Mouse (Mus musculus): ENCODE measurements around the gene Tmcc2. TPM values are rescaled to one million over a fixed set of nuclear protein-coding genes. Genes with fewer than 3 reads are reported as not detected.

The Tmcc2 gene
- total RNA-seq, 2 experiments from 2014 or later: 14.7 to 16.4 TPM

DNA sequence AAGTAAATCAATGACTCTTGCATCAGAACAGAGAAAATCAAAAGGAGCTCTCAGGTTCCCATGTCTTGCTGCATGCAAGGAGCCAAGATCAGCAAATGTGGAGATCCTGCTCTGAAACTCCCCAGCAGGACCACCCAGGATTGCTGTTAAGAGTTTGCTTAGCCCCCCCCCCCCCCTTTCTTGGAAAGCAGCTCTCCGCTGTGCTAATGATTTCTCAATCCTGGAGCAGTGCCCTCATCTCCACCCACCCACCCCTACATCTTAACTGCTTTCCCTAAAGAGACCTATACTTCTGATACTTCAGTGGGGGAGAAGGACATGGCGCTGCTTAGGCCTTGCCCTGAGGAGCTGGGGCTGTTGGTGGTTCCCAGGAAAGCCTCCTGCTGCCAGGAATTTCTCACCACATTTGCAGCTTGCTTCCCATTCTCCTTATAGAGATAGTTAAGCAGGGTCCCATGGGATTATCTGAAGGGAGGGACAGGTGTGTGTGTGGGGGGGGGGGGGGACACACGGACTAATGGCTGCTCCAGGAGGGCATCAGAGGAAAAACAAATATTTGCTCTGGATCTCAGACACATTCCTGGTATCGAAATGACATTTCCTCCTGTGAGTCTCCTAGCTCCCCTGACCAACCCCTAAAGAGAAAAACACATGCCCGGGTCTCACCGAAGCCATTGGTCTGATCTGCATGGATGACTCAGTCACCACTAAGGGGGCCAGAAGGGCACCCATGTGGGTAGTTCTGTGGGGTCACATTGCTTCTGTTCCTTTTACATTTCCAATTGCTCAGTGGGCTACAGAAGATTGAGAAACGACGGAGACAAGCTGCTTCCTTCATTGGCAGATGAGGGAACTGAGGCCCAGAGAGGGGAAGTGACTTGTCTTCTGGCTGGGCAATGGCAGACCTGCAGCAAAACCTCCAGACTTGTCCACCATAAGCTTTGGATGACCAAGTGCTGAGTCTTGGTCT lies 72.9 kb downstream of the Tmcc2 start:
- intact Hi-C loops (cut with DNase I): loop anchor here (2.0 kb wide), 1 partner anchor 15 kb away; no protein-coding TSS in a partner anchor
- DNase-seq: no peak

DNA sequence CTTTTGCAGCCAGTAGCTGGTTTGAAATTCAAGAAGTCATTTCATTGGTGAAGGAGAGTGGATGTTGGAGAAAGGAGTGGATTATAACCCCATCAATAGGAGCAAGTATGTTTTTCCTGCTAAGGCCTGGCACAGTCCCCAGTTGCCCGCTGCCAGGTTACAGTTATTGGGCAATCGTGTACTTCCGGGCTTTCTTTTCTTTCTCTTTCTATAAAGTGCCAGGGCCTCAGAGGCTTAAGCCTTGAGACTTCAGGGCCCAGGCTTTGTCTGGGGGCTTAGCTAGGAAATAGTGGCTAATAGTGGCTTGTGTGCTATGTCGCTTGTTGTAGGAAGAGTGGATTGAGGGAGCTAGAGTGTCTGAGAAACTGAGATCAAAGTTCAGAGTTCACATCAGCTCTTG lies 73.7 kb downstream of the Tmcc2 start:
- no peak for DNase-seq
- intact Hi-C loops (cut with DNase I): loop anchor here (2.0 kb wide), 1 partner anchor 15 kb away; no protein-coding TSS in a partner anchor

DNA sequence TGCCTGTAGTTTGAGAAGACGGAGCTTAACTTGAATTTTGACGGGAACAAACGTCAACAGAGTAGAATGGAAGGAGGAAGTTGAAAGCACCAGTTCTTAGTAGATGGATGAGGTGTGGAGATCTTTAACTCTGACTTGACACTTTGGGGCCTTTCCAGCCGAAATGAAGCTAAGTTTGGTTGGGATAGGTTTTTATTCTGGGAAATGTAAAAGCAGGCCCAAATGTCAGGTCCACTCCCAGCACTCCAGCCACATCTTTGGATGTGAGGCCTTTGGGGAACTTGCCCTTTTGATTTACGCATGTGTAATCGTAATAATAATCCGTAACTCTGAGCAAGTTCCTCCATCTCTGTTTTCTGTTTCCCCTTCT lies 74.5 kb downstream of the Tmcc2 start:
- intact Hi-C loops (cut with DNase I): loop anchor here (2.0 kb wide), 1 partner anchor 16 kb away; no protein-coding TSS in a partner anchor
- no peak for DNase-seq

DNA sequence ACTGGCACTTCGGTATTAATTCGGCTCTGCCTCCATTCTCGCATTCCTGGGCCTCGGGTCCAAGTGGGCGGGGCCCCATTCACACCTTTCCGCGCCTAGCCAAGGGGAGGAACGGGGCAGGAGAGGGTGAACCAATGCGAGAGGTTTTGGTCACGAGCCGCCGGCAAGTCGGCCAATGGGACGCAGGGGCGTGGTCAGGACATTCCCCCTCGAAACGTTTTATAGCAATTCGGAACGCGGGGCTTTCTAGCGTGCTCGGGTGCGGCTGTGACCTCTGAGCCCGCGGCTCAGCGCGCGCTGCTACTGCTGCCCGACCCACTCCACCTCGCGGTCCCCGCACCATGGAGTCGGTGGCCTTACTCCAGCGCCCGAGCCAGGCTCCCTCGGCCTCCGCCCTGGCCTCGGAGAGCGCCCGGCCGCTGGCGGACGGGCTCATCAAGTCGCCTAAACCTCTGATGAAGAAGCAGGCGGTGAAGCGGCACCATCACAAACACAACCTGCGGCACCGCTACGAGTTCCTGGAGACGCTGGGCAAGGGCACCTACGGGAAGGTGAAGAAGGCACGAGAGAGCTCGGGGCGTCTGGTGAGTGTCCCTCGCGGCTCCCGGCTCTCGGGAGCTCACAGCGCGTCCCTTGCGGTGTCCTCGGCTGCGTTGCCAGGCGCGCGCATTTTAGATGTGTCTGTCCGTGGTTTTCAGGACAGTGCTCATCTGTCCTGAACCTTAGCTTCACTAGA lies 75.0 kb downstream of the Tmcc2 start, which contains the start of gene Nuak2:
Gene Nuak2 (plus strand): TSS at position 238 of the 736 bp plus-strand sequence.
- intact Hi-C loops (cut with DNase I): loop anchor here (2.0 kb wide), 1 partner anchor 17 kb away; no protein-coding TSS in a partner anchor
- peak; percentile 91 to 92 for DNase-seq

DNA sequence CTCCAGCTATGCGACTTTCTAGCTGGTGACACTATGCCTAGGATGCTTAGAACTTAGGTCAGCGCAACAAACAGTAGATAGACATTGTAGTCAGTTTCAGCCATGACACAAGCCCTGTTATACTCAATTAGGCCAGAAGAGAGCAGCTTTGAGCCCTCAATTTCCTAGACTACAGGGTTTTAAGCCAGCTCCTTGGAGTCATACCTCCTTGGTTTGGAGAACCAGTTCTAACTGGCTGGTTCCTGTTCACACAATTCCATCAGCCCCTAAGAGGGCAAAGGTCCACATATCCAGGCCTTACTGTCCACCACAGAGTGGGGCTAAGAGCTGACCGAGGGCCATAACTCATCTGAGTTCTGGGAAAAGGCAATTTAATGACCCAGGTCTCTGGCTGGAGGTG lies 78.4 kb downstream of the Tmcc2 start:
- intact Hi-C loops (cut with DNase I): loop anchor here (1.0 kb wide), 1 partner anchor 43 kb away; no protein-coding TSS in a partner anchor
- DNase-seq: peak; percentile 76 to 89

DNA sequence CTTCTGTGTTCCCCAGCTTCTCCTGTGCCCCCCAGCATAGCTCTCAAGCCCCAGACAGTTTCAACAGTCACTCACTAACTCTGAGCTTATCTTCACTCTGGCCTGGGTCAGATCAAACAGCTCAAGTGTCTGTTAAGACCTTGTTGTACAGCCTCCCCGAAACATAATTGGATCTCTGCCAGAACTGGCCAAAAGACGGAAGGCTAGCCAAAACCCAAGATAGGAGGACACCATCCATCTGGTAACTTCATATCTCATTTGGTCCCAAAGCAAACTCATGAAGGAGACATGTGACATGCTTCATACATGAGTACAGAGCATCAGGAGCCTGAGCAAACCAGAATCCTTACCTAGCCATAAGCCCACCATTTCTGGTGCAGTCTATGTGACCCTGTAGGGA lies 79.0 kb downstream of the Tmcc2 start:
- DNase-seq: peak in 1 of 2 experiments; percentile 52
- intact Hi-C loops (cut with DNase I): loop anchor here (1.0 kb wide), 1 partner anchor 43 kb away; no protein-coding TSS in a partner anchor

DNA sequence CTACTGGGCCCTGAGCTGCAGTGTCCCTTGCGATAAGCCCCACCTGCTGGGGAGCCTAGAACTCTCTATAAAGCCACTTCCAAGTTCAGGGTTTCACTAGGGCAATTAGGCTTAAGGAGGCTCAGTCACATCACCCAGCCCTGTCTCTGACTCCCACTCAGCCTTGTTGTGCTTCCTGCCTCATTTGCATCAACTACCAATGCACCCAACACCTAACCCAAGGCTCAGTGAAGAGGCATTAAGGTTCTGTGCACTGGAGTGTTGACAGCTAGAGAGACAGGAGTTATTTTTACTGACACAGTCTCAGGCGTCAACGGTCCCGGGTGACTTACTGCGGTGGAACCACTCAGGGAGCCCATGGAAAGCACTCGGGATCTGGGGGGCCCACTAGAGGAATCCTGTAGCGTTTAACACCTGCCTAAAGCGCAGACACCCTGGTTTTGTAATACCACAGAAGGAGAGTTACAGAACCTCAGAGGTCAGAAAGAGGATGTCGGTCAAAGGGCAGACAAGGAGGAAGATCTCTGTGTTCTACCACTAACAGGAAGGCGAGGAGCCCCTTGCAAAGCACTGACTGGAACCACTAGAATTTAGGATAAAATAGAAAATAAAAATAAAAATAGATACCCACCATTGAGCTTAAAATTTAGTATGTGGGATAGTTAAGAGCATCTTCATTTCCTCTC lies 79.8 kb downstream of the Tmcc2 start:
- intact Hi-C loops (cut with DNase I): no loop called here
- DNase-seq: no peak

DNA sequence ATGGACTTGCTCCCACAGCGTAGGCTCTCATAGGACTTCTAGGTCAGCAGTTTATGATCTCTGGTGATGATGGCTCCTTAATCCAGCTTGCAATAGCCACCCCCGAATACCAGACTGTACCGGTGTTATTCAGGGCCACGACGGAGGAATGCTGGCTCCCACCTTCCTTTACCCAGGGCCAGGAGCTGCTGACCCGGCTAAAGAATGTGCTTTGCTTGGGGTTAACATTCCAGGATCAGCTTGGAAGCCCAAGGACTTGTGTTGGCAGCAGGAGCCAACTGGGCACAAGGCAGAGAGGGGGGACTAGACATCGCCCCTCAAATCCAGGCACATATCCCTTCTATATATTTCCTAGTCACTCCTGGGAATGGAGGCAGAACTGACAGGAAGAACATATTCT lies 80.3 kb downstream of the Tmcc2 start:
- no peak for DNase-seq
- intact Hi-C loops (cut with DNase I): no loop called here

DNA sequence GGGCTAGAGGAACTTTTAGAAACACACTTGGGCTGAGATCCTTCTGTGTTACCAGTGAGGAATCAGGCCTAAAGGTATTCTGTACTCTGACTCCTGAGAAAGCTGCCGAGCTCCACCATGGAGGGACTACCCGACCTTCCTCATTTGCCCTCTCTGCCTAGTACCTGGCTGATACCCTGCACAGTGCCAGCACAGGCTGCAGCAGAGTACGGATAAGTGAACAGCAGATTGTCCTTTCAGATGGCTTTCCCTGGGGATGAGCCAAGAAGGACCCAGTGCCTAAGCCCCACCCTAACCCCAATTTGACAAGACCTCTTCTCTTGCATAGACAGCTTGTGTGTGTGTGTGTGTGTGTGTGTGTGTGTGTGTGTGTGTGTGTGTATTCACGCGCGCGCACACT lies 82.4 kb downstream of the Tmcc2 start:
- intact Hi-C loops (cut with DNase I): loop anchor here (5.0 kb wide), 1 partner anchor 151 kb away; no protein-coding TSS in a partner anchor
- no peak for DNase-seq

DNA sequence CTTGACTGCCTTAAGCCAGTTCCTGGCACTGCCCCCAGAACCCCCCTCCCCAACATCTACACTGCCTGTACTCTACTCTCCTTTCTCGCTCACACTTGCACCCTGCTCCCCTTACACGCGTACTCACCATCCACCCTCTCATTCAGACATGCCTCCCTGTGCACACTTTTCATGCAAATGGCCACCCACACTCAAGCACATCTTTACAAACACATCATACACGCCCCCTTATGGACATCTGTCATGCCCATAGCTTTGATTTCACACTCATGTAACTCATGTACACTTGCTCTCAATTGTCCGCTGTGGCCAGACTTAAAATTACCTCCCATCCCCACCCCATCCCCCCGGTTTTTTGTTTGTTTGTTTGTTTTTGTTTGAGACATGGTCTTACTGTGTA lies 83.1 kb downstream of the Tmcc2 start:
- intact Hi-C loops (cut with DNase I): loop anchor here (5.0 kb wide), 1 partner anchor 151 kb away; no protein-coding TSS in a partner anchor
- DNase-seq: no peak

DNA sequence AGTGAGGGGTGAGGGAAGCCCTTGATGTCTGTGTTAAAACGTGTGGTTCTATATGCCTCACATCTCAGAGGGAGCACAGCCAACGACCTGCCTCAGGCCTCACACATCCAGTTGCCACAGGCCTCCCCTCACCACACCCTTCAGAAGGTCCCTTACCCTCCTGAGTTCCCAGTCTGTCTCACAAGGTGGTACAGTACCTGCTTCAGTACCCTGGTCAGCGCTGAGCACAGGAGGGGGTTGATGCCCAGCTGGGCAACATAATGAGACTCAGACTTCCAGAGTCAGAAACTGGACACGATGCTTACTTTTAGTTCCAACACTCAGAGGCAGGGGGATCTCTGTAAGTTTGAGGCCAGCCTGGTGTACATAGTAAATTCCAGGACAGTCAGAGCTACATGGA lies 84.3 kb downstream of the Tmcc2 start:
- DNase-seq: no peak
- intact Hi-C loops (cut with DNase I): loop anchor here (5.0 kb wide), 1 partner anchor 150 kb away; no protein-coding TSS in a partner anchor

Other genes starting within 250 kb of the Tmcc2 start
- gene Lemd1, start 199.8 kb downstream of the Tmcc2 start, total RNA-seq (2021): not detected
- not detected for gene AC124108.1, start 199.8 kb downstream of the Tmcc2 start, total RNA-seq (2021)
- gene Gm10188, start 161.5 kb downstream of the Tmcc2 start, total RNA-seq (2021): not detected
- 10 to 100 TPM; 17.7 to 27.5 TPM for gene Klhdc8a, start 92.7 kb downstream of the Tmcc2 start, total RNA-seq (2021)
- 1 to 10 TPM; 3.5 to 4.7 TPM for gene Nuak2, start 75.2 kb downstream of the Tmcc2 start, total RNA-seq (2021)
- gene Dstyk, start 26.3 kb upstream of the Tmcc2 start, total RNA-seq (2021): 10 to 100 TPM; 19.7 to 24.7 TPM
- 10 to 100 TPM; 20.4 to 24.9 TPM for gene Rbbp5, start 86.1 kb upstream of the Tmcc2 start, total RNA-seq (2021)
- 1 to 10 TPM; 1.5 to 1.6 TPM for gene Tmem81, start 114.9 kb upstream of the Tmcc2 start, total RNA-seq (2021)
- 1 to 10 TPM; 2.6 to 3.3 TPM for gene Cntn2, start 152.0 kb upstream of the Tmcc2 start, total RNA-seq (2021)

All from heart, postnatal 10 days (tissue).